Mouse (Mus musculus) lung, postnatal 0 days (tissue): ENCODE data around the gene Hist1h1t.

ENCODE experiments used
- CTCF ChIP-seq: IDR thresholded peaks from 2 replicates; pipeline ENCODE4 v1.5.1; 2016; ENCODE audit warnings: antibody characterized with exemption, mild to moderate bottlenecking
- EP300 ChIP-seq: IDR thresholded peaks from 2 replicates; pipeline ENCODE4 v1.6.1; 2016; ENCODE audit warnings: antibody characterized with exemption, mild to moderate bottlenecking, control low read depth

DNA sequence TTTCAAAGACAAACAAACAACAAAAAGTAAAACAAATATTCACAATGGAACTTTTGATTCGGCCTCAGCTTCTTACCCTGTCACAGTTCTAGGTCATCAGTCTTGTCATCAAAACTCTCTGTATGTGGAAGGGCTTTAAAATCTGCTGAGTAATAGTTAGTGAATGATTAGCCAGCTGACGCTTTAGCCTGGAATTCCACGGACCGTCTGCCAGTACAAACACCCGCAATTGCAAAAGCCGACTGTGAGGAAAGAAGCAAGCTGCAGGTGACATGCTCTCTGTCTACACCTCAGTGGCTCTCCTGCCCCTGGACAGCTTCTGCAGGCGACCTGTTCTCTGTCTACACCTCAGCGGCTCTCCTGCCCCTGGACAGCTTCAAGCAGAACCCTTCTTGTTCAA lies 34.9 kb downstream of the Hist1h1t start:
- TF ChIP-seq CTCF (no peak), EP300 (peak; percentile 48; the same call in 1 of the 2 replicates)
